Mouse (Mus musculus) stomach, embryonic 14.5 days (tissue): ENCODE results near the gene Tom1l2. TPM values are rescaled to one million over a fixed set of nuclear protein-coding genes. Genes with fewer than 3 reads are reported as not detected.

ENCODE experiments used
- ATAC-seq: fragments of 200-750 bp; cut with Nextera tagmentation; 2 replicates; pipeline ENCODE4 v1.8.0; 2017; ENCODE audit warnings: low read depth, moderate TSS enrichment; ENCODE audit not compliant: insufficient number of reproducible peaks, insufficient read depth, low FRiP score
- H3K27ac ChIP-seq: fragments of 300-500 bp; sonication (generic); 2 replicates; pipeline ENCODE4 v1.5.1; 2014; ENCODE audit warnings: mild to moderate bottlenecking, low read length, moderate library complexity, mixed read lengths
- H3K27me3 ChIP-seq: fragments of 300-500 bp; sonication (generic); 2 replicates; pipeline ENCODE4 v1.6.1; 2014; ENCODE audit warnings: low read length, control low read depth, mixed read lengths; ENCODE audit not compliant: control insufficient read depth, insufficient read depth
- H3K36me3 ChIP-seq: fragments of 300-500 bp; sonication (generic); 2 replicates; pipeline ENCODE4 v1.6.1; 2014; ENCODE audit warnings: mild to moderate bottlenecking, control low read depth, low read length, moderate library complexity, mixed read lengths; ENCODE audit not compliant: control insufficient read depth, insufficient read depth
- H3K4me1 ChIP-seq: fragments of 300-500 bp; sonication (generic); 2 replicates; pipeline ENCODE4 v1.6.1; 2014; ENCODE audit warnings: low read length, control low read depth, mixed read lengths; ENCODE audit not compliant: control insufficient read depth, insufficient read depth
- H3K4me2 ChIP-seq: fragments of 300-500 bp; sonication (generic); replicated peaks from 2 replicates; pipeline ENCODE4 v1.6.1; 2014; ENCODE audit warnings: low read depth, low read length, control low read depth
- H3K4me3 ChIP-seq: fragments of 300-500 bp; sonication (generic); 2 replicates; pipeline ENCODE4 v1.5.1; 2014; ENCODE audit warnings: low read depth, low read length, control low read depth
- H3K9ac ChIP-seq: fragments of 300-500 bp; sonication (generic); replicated peaks from 2 replicates; pipeline ENCODE4 v1.6.1; 2014; ENCODE audit warnings: low read depth, mild to moderate bottlenecking, control low read depth, low read length, moderate library complexity, mixed read lengths
- H3K9me3 ChIP-seq: fragments of 300-500 bp; sonication (generic); 2 replicates; pipeline ENCODE4 v1.6.1; 2016; ENCODE audit warnings: low read depth, low read length, control low read depth; ENCODE audit not compliant: control insufficient read depth
- WGBS: fragments of 180-500 bp; shearing (Covaris S2); extraction: QIAGEN DNeasy Blood & Tissue Kit; methylation state at CpG from one replicate; pipeline ENCODE4 v1.1.7; 2014; 5-methylcytosine and 5-hydroxymethylcytosine counted together
- microRNA-seq: library from miRNA; unstranded; fragments of <30 nt; microRNA quantifications from one replicate; pipeline ENCODE4, GENCODE M21; 2016
- polyA plus RNA-seq: library from polyadenylated mRNA; unstranded; fragments of >200 nt; fragmentation: Nextera tagmentation; extraction: Ambion mirVana; gene quantifications from 2 replicates; pipeline ENCODE4 v1.2.1, GENCODE M21; 2014

Gene Tom1l2
- polyA plus RNA-seq, 1 experiment from 2014 or later, result 22.2 TPM

DNA sequence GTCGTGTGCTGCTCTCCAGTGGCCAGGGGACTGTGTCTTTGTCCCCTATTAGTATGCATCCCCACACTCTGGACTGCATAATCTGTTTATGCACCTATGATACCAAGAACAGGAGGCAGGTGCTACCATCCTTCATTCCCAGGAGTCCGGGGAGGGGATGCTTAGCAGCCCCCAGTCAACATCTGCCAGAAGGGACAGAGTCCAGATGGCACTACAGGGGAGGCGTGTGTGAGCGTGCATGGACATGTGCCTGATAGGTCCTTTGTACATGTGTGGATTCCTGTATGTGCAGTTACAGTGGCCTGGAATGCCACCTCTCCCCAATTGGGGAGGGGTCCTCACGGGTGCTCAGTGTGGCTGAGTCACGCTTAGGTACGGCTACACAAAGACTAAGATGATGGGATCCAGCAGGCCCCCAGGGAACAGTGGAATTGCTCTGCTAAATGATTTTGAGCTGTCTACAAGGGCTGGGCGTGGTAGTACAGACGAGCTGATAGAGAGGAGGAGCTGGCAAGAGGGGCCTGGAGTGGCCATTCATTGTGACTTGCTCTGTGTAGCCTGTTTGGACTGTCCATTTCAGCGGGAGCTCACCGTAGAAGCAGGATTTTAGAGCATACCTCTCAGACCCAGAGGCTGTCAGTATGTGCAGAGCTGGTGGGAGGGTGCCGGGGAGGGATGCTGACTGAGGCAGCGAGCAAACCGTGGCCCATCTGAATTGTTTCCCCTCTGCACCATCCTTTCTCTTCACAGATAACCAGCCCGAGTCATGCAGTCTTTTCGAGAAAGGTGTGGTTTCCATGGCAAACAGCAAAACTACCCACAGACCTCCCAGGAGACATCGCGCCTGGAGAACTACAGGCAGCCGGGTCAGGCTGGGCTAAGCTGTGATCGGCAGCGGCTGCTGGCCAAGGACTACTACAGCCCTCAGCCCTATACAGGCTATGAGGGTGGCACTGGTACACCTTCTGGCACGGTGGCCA is 168.1 kb downstream of the Tom1l2 start:
- peaks cover 46% of the 10 kb centered on the region for H3K36me3 ChIP-seq
- peaks cover 49% of the 10 kb centered on the region for H3K4me1 ChIP-seq

GRCm38 (mm10) chr11:60182741-60183140 is 170.0 kb downstream of the Tom1l2 start:
- H3K4me2 ChIP-seq, result no peak overlapping the region

More for the DNA sequence above, 168.1 kb downstream of the Tom1l2 start:
- Histone ChIP-seq H3K27me3 (no peaks in the 10 kb centered on the region), H3K9ac (no peak overlapping the region), H3K4me3 (no peak overlapping the region), H3K27ac (peak overlapping the region; percentile 58; the same call in 1 of the 2 replicates), H3K9me3 (no peaks in the 10 kb centered on the region), H3K4me2 (no peak overlapping the region)
- no peak for ATAC-seq
- WGBS, result 49% methylated on average over 22 of the region's 22 CpGs

GRCm38 (mm10) chr11:60182116-60182670 is 170.5 kb downstream of the Tom1l2 start:
- Histone ChIP-seq H3K9me3 (no peaks in the 10 kb centered on the region), H3K9ac (no peak overlapping the region), H3K4me3 (no peak overlapping the region), H3K4me2 (no peak overlapping the region), H3K36me3 (peaks cover 21% of the 10 kb centered on the region), H3K27me3 (no peaks in the 10 kb centered on the region), H3K4me1 (peaks cover 69% of the 10 kb centered on the region), H3K27ac (peak overlapping the region; percentile 28; the same call in 1 of the 2 replicates)
- ATAC-seq, result no peak
- WGBS, result 77% methylated on average over 12 of the region's 12 CpGs

More at GRCm38 (mm10) chr11:60182741-60183140, 170.0 kb downstream of the Tom1l2 start:
- Histone ChIP-seq H3K27me3 (no peaks in the 10 kb centered on the region), H3K4me3 (no peak overlapping the region), H3K4me1 (peaks cover 63% of the 10 kb centered on the region), H3K36me3 (peaks cover 27% of the 10 kb centered on the region), H3K9me3 (no peaks in the 10 kb centered on the region), H3K27ac (peak overlapping the region; percentile 28; the same call in 1 of the 2 replicates), H3K9ac (no peak overlapping the region)
- WGBS, result 39% methylated on average over 2 of the region's 2 CpGs
- ATAC-seq, result no peak

GRCm38 (mm10) chr11:60178506-60178905 is 174.2 kb downstream of the Tom1l2 start:
- Histone ChIP-seq H3K27me3 (no peaks in the 10 kb centered on the region), H3K4me3 (no peak overlapping the region), H3K4me1 (peaks cover 68% of the 10 kb centered on the region), H3K9me3 (no peaks in the 10 kb centered on the region), H3K36me3 (no peaks in the 10 kb centered on the region), H3K27ac (peak overlapping the region; percentile 90; the same call in 1 of the 2 replicates), H3K4me2 (no peak overlapping the region), H3K9ac (no peak overlapping the region)
- no peak for ATAC-seq

DNA sequence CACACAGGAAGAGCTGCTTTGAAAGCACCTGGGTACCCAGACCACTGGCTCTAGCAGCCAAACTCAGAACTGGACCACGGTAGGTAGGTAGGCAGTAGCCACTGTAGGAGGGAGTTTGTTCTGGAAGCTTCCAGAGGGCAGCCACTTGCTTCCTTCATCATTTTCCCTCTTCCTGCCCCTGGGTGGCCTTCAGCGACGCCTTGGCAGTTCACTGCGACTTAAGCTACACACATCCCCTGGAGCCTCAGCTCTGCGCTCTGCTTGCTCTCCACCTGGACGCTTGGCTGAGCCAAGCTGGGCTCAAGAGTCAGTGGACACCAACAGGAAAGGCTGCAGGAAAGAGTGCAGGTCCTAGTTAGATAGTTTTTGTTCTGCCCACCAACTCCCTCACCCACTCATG is 174.7 kb downstream of the Tom1l2 start:
- no peak overlapping the region for H3K4me3 ChIP-seq
- ATAC-seq, result no peak
- H3K27ac ChIP-seq, result peak overlapping the region; percentile 90; the same call in 1 of the 2 replicates
- 37% methylated on average over 6 of the region's 6 CpGs for WGBS
- no peaks in the 10 kb centered on the region for H3K36me3 ChIP-seq
- H3K9ac ChIP-seq, result no peak overlapping the region
- H3K4me2 ChIP-seq, result peak overlapping the region; percentile 98; the same call in 1 of the 2 replicates
- no peaks in the 10 kb centered on the region for H3K9me3 ChIP-seq
- H3K27me3 ChIP-seq, result no peaks in the 10 kb centered on the region
- H3K4me1 ChIP-seq, result peaks cover 65% of the 10 kb centered on the region

- H3K4me2 ChIP-seq, result peak overlapping the region; percentile 98
- H3K9ac ChIP-seq, result peak overlapping the region; percentile 59; the same call in 1 of the 2 replicates
- no peaks in the 10 kb centered on the region for H3K9me3 ChIP-seq
- ATAC-seq, result no peak
- peak overlapping the region; percentile 60 for H3K4me3 ChIP-seq
- peaks cover 63% of the 10 kb centered on the region for H3K4me1 ChIP-seq
- H3K27ac ChIP-seq, result peak overlapping the region; percentile 90
- no peaks in the 10 kb centered on the region for H3K27me3 ChIP-seq
- WGBS, result 1% methylated on average over 42 of the region's 42 CpGs
- H3K36me3 ChIP-seq, result no peaks in the 10 kb centered on the region
Observed at GRCm38 (mm10) chr11:60176975-60177657, 175.6 kb downstream of the Tom1l2 start.

Small RNA genes lying within 50 kb of the gene (microRNA-seq; reads per million reads assigned to microRNA genes)
- gene Gm27711 (not detected), gene Mir6921 (not detected), gene Mir6922 (not detected)

Other genes starting within 250 kb of the Tom1l2 start
- gene Rai1, start 247.9 kb downstream of the Tom1l2 start, polyA plus RNA-seq, result 29.1 and 30.6 TPM in 2 replicates
- 70.9 and 72.6 TPM in 2 replicates for gene Srebf1, start 130.3 kb downstream of the Tom1l2 start, polyA plus RNA-seq
- 0.98 and 1.8 TPM in 2 replicates for gene Drc3, start 424 bp upstream of the Tom1l2 start, polyA plus RNA-seq
- gene Gid4, start 64.2 kb upstream of the Tom1l2 start, polyA plus RNA-seq, result 27.0 and 28.0 TPM in 2 replicates
- gene Atpaf2, start 65.6 kb upstream of the Tom1l2 start, polyA plus RNA-seq, result 50.7 TPM in 2 replicates
- gene Drg2, start 101.7 kb upstream of the Tom1l2 start, polyA plus RNA-seq, result 98.8 and 110 TPM in 2 replicates
- gene Myo15, start 116.4 kb upstream of the Tom1l2 start, polyA plus RNA-seq, result 0.13 and 0.21 TPM in 2 replicates
- 35.1 and 35.3 TPM in 2 replicates for gene Alkbh5, start 183.5 kb upstream of the Tom1l2 start, polyA plus RNA-seq